Mouse (Mus musculus) forebrain, embryonic 15.5 days (tissue): ENCODE data around the gene Cox16. TPM values are rescaled to one million over a fixed set of nuclear protein-coding genes. Genes with fewer than 3 reads are reported as not detected.
A peak's percentile ranks its signal among the peaks of the same experiment; 100 is the strongest.
"Not testable (repeated sequence)": the region's sequence is repeated elsewhere in the genome, so short reads cannot be mapped to it uniquely, and the experiment has no call there.

Source experiments
- ATAC-seq: fragments of 200-750 bp; cut with Nextera tagmentation; replicated peaks from 2 replicates; pipeline ENCODE4 v1.8.0; 2017; ENCODE audit warnings: mild to moderate bottlenecking, moderate TSS enrichment, moderate library complexity
- H3K27ac ChIP-seq: fragments of 300-500 bp; sonication (generic); replicated peaks from 2 replicates; pipeline ENCODE4 v1.5.1; 2015; ENCODE audit warnings: mild to moderate bottlenecking, inconsistent platforms
- H3K27me3 ChIP-seq: fragments of 300-500 bp; sonication (generic); 2 replicates; pipeline ENCODE4 v1.6.1; 2015; ENCODE audit warnings: inconsistent platforms
- H3K36me3 ChIP-seq: fragments of 300-500 bp; sonication (generic); 2 replicates; pipeline ENCODE4 v1.6.1; 2015; ENCODE audit warnings: mild to moderate bottlenecking, inconsistent platforms
- H3K4me1 ChIP-seq: fragments of 300-500 bp; sonication (generic); 2 replicates; pipeline ENCODE4 v1.6.1; 2015; ENCODE audit warnings: inconsistent platforms
- H3K4me2 ChIP-seq: fragments of 300-500 bp; sonication (generic); replicated peaks from 2 replicates; pipeline ENCODE4 v1.6.1; 2015; ENCODE audit warnings: mild to moderate bottlenecking, inconsistent platforms
- H3K4me3 ChIP-seq: fragments of 300-500 bp; sonication (generic); 2 replicates; pipeline ENCODE4 v1.5.1; 2015; ENCODE audit warnings: mild to moderate bottlenecking, inconsistent platforms
- H3K9ac ChIP-seq: fragments of 300-500 bp; sonication (generic); replicated peaks from 2 replicates; pipeline ENCODE4 v1.6.1; 2015; ENCODE audit warnings: mild to moderate bottlenecking, inconsistent platforms
- H3K9me3 ChIP-seq: fragments of 300-500 bp; sonication (generic); 2 replicates; pipeline ENCODE4 v1.6.1; 2016; ENCODE audit warnings: inconsistent platforms
- WGBS: fragments of 180-500 bp; shearing (Covaris S2); methylation state at CpG from one replicate; pipeline ENCODE4 v1.1.7; 2015; ENCODE audit warnings: mixed read lengths; 5-methylcytosine and 5-hydroxymethylcytosine counted together
- polyA plus RNA-seq: library from polyadenylated mRNA; unstranded; fragments of >200 nt; fragmentation: Nextera tagmentation; extraction: Ambion mirVana; gene quantifications from 2 replicates; pipeline ENCODE4 v1.2.1, GENCODE M21; 2015

Cox16 gene
- polyA plus RNA-seq, 1 experiment from 2014 or later: 110 TPM

- Histone ChIP-seq H3K9ac (no peak within 1 kb of the TSS), H3K4me2 (no peak within 1 kb of the TSS), H3K9me3 (no peaks in the 10 kb centered on the region), H3K4me3 (no peak within 1 kb of the TSS), H3K27me3 (no peaks in the 10 kb centered on the region), H3K27ac (no peak within 1 kb of the TSS), H3K4me1 (no peaks in the 10 kb centered on the region), H3K36me3 (0 out of 2 replicates have a peak, but pooled peaks cover 8% of the 10 kb centered on the region)
- WGBS: 86% methylated on average over 1 of the region's 1 CpGs
- no peak for ATAC-seq
Measured at GRCm38 (mm10) chr12:81421846-81422245, 63.1 kb downstream of the Cox16 start, which contains the start of gene Adam4. Adam4 (minus strand) TSS chr12:81421946.

GRCm38 (mm10) chr12:81413211-81413610 lies 71.7 kb downstream of the Cox16 start:
- H3K9ac ChIP-seq: no peak overlapping the region

GRCm38 (mm10) chr12:81408966-81409365 lies 76.0 kb downstream of the Cox16 start:
- Histone ChIP-seq H3K27me3 (no peaks in the 10 kb centered on the region), H3K27ac (no peak overlapping the region), H3K9me3 (no peaks in the 10 kb centered on the region), H3K4me3 (no peak overlapping the region), H3K4me2 (no peak overlapping the region), H3K4me1 (no peaks in the 10 kb centered on the region), H3K36me3 (no peaks in the 10 kb centered on the region), H3K9ac (no peak overlapping the region)
- 87% methylated on average over 3 of the region's 3 CpGs for WGBS
- no peak for ATAC-seq

More at GRCm38 (mm10) chr12:81413211-81413610, 71.7 kb downstream of the Cox16 start:
- Histone ChIP-seq H3K36me3 (no peaks in the 10 kb centered on the region), H3K27me3 (no peaks in the 10 kb centered on the region), H3K4me3 (no peak overlapping the region), H3K9me3 (no peaks in the 10 kb centered on the region), H3K4me1 (no peaks in the 10 kb centered on the region), H3K4me2 (no peak overlapping the region), H3K27ac (no peak overlapping the region)
- ATAC-seq: no peak
- WGBS: 72% methylated on average over 3 of the region's 3 CpGs

GRCm38 (mm10) chr12:81402187-81402586 lies 82.7 kb downstream of the Cox16 start:
- WGBS: 20% methylated on average over 1 of the region's 1 CpGs
- no peaks in the 10 kb centered on the region for H3K36me3 ChIP-seq
- no peak overlapping the region for H3K27ac ChIP-seq
- no peaks in the 10 kb centered on the region for H3K27me3 ChIP-seq
- H3K9me3 ChIP-seq: no peaks in the 10 kb centered on the region
- H3K4me2 ChIP-seq: no peak overlapping the region
- no peak overlapping the region for H3K4me3 ChIP-seq
- H3K4me1 ChIP-seq: no peaks in the 10 kb centered on the region
- H3K9ac ChIP-seq: no peak overlapping the region
- no peak; the same call in 1 of the 2 replicates for ATAC-seq

- H3K27ac ChIP-seq, ATAC-seq, H3K9ac ChIP-seq, H3K4me3 ChIP-seq, H3K4me2 ChIP-seq, H3K27me3 ChIP-seq, H3K4me1 ChIP-seq, H3K9me3 ChIP-seq, H3K36me3 ChIP-seq: not testable (repeated sequence)
- 83% methylated on average over 1 of the region's 1 CpGs for WGBS
Measured at GRCm38 (mm10) chr12:81379364-81379763, 105.6 kb downstream of the Cox16 start, which contains the start of gene Gm4787. Gm4787 (minus strand) TSS chr12:81379464.

- Histone ChIP-seq H3K4me1 (peaks cover 12% of the 10 kb centered on the region; the same call in 1 of the 2 replicates), H3K36me3 (no peaks in the 10 kb centered on the region), H3K9ac (no peak overlapping the region), H3K27me3 (0 out of 2 replicates have a peak, but pooled peaks cover 3% of the 10 kb centered on the region), H3K4me3 (peak overlapping the region; percentile 75), H3K9me3 (no peaks in the 10 kb centered on the region), H3K27ac (peak overlapping the region; percentile 91; the same call in 1 of the 2 replicates), H3K4me2 (peak overlapping the region; percentile 98)
- 79% methylated on average over 5 of the region's 5 CpGs for WGBS
- no peak for ATAC-seq
Measured at GRCm38 (mm10) chr12:81333841-81334240, 151.1 kb downstream of the Cox16 start.

- WGBS: under 1% methylated on average over 47 of the region's 47 CpGs
- H3K27me3 ChIP-seq: 0 out of 2 replicates have a peak, but pooled peaks cover 3% of the 10 kb centered on the region
- H3K9ac ChIP-seq: peak within 1 kb of the TSS; percentile 85
Measured at GRCm38 (mm10) chr12:81332875-81333421, 152.0 kb downstream of the Cox16 start, which contains the start of gene Slc8a3. Slc8a3 (minus strand) TSS chr12:81333180.

GRCm38 (mm10) chr12:81331937-81332874 lies 152.7 kb downstream of the Cox16 start:
- peak; percentile 80 for ATAC-seq
- peaks cover 12% of the 10 kb centered on the region; the same call in 1 of the 2 replicates for H3K4me1 ChIP-seq
- under 1% methylated on average over 38 of the region's 54 CpGs for WGBS
- H3K4me3 ChIP-seq: peak overlapping the region; percentile 75
- peak overlapping the region; percentile 91 for H3K27ac ChIP-seq
- 0 out of 2 replicates have a peak, but pooled peaks cover 3% of the 10 kb centered on the region for H3K27me3 ChIP-seq
- H3K36me3 ChIP-seq: no peaks in the 10 kb centered on the region
- H3K9ac ChIP-seq: peak overlapping the region; percentile 85
- H3K4me2 ChIP-seq: peak overlapping the region; percentile 98
- H3K9me3 ChIP-seq: no peaks in the 10 kb centered on the region

More at GRCm38 (mm10) chr12:81332875-81333421, 152.0 kb downstream of the Cox16 start, which contains the start of gene Slc8a3:
- no peaks in the 10 kb centered on the region for H3K36me3 ChIP-seq
- peak within 1 kb of the TSS; percentile 98 for H3K4me2 ChIP-seq
- H3K4me1 ChIP-seq: peaks cover 12% of the 10 kb centered on the region; the same call in 1 of the 2 replicates
- peak within 1 kb of the TSS; percentile 91 for H3K27ac ChIP-seq
- H3K4me3 ChIP-seq: peak within 1 kb of the TSS; percentile 75
- ATAC-seq: peak; percentile 75
- H3K9me3 ChIP-seq: no peaks in the 10 kb centered on the region

GRCm38 (mm10) chr12:81331046-81331638 lies 153.8 kb downstream of the Cox16 start:
- H3K27me3 ChIP-seq: 0 out of 2 replicates have a peak, but pooled peaks cover 3% of the 10 kb centered on the region
- H3K4me2 ChIP-seq: peak overlapping the region; percentile 98
- H3K36me3 ChIP-seq: no peaks in the 10 kb centered on the region
- peaks cover 12% of the 10 kb centered on the region; the same call in 1 of the 2 replicates for H3K4me1 ChIP-seq
- H3K4me3 ChIP-seq: peak overlapping the region; percentile 75
- 29% methylated on average over 5 of the region's 5 CpGs for WGBS
- no peak for ATAC-seq
- H3K9ac ChIP-seq: 0 out of 2 replicates have a peak overlapping the region, but pooled peaks have one; percentile 21
- no peaks in the 10 kb centered on the region for H3K9me3 ChIP-seq
- peak overlapping the region; percentile 91 for H3K27ac ChIP-seq

GRCm38 (mm10) chr12:81324991-81325390 lies 159.9 kb downstream of the Cox16 start:
- ATAC-seq: no peak
- Histone ChIP-seq H3K4me2 (no peak overlapping the region), H3K27ac (no peak overlapping the region), H3K9me3 (no peaks in the 10 kb centered on the region), H3K4me1 (peaks cover 4% of the 10 kb centered on the region; the same call in 1 of the 2 replicates), H3K27me3 (no peaks in the 10 kb centered on the region), H3K36me3 (no peaks in the 10 kb centered on the region), H3K4me3 (no peak overlapping the region), H3K9ac (no peak overlapping the region)
- 84% methylated on average over 3 of the region's 3 CpGs for WGBS

GRCm38 (mm10) chr12:81324116-81324515 lies 160.8 kb downstream of the Cox16 start:
- Histone ChIP-seq H3K4me1 (peaks cover 4% of the 10 kb centered on the region; the same call in 1 of the 2 replicates), H3K36me3 (no peaks in the 10 kb centered on the region), H3K9ac (no peak overlapping the region), H3K4me2 (no peak overlapping the region), H3K4me3 (no peak overlapping the region), H3K27me3 (no peaks in the 10 kb centered on the region), H3K27ac (peak overlapping the region; percentile 44; the same call in 1 of the 2 replicates), H3K9me3 (no peaks in the 10 kb centered on the region)
- no peak for ATAC-seq
- 87% methylated on average over 3 of the region's 3 CpGs for WGBS
